Mouse (Mus musculus) megakaryocyte, embryonic 14.5 days (primary cell): ENCODE data around the gene Mtf1. TPM values are rescaled to one million over a fixed set of nuclear protein-coding genes. Genes with fewer than 3 reads are reported as not detected.

Source experiments
- H3K27me3 ChIP-seq: replicated peaks from 2 replicates; pipeline ENCODE3; 2012; ENCODE audit warnings: inconsistent platforms
- H3K36me3 ChIP-seq: replicated peaks from 2 replicates; pipeline ENCODE3; 2012; ENCODE audit warnings: low read length, inconsistent platforms, mixed read lengths
- H3K4me1 ChIP-seq: 2 replicates; pipeline ENCODE4 v1.6.1; 2012; ENCODE audit warnings: inconsistent platforms
- H3K4me3 ChIP-seq: replicated peaks from 2 replicates; pipeline ENCODE3; 2012; ENCODE audit warnings: moderate library complexity, mild to moderate bottlenecking, inconsistent platforms
- H3K9me3 ChIP-seq: 2 replicates; pipeline ENCODE4 v1.6.1; 2012; ENCODE audit warnings: inconsistent platforms
- FLI1 ChIP-seq: IDR thresholded peaks from 2 replicates; pipeline ENCODE4 v1.6.1; 2012; ENCODE audit warnings: low read length, inconsistent platforms, mixed read lengths
- GATA1 ChIP-seq: IDR thresholded peaks from 3 replicates; pipeline ENCODE4 v1.6.1; 2012; ENCODE audit warnings: mixed read lengths, low read length, inconsistent platforms, borderline replicate concordance
- polyA plus RNA-seq: library from polyadenylated mRNA; stranded (reverse); fragments of >175 nt; gene quantifications from 2 replicates; pipeline ENCODE4 v1.2.3, GENCODE M21; 2012; ENCODE audit warnings: low replicate concordance; ENCODE audit not compliant: insufficient read depth

Mtf1 gene
- polyA plus RNA-seq, 1 experiment: 15.2 TPM

DNA sequence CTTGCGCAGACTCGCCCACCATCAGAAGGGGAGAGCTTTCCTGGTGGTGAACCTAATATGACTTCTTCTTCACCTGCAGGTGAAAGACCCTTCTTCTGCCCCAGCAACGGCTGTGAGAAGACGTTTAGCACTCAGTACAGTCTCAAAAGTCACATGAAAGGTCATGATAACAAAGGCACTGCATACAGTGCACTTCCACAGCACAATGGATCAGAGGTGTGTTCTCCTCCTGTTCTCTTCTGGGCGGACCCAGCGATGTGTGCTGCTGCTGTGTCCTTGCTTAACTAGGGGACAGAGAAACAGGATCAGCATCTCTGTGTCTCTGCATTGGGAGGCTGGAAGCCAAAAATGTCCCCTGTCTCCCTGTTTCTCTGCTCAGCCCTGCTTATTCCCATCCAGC is 23.1 kb downstream of the Mtf1 start:
- peaks cover 3% of the 10 kb centered on the region; the same call in 1 of the 2 replicates for H3K4me1 ChIP-seq
- H3K9me3 ChIP-seq: no peaks in the 10 kb centered on the region
- no peak overlapping the region for H3K4me3 ChIP-seq
- H3K27me3 ChIP-seq: no peaks in the 10 kb centered on the region
- TF ChIP-seq FLI1 (no peak), GATA1 (no peak)
- peaks cover 98% of the 10 kb centered on the region for H3K36me3 ChIP-seq

DNA sequence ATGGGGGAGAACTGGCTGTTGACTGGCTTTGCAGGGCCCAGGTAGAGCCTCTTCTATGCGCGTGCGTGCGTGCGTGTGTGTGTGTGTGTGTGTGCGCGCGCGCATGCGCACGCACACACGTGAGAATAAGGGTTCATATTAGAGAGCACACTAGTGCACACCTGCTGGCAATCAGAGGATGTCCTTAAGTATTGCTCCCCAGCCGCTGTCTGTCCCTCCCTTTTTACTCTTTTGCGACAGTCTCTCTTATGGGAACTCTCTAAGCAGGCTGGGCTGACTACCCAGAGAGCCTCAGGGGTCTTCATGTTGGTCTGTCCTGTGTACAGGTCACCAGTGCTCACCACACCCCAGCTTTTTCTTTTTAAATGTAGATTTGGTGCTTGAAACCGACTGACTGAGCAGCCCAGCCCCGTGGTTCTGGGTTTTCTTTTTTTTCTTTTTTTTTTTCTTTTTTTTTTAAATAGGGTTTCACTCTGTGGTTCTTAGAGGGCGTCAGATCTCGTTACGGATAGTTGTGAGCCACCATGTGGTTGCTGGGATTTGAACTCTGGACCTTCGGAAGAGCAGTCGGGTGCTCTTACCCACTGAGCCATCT is 23.6 kb downstream of the Mtf1 start:
- no peak overlapping the region for H3K4me3 ChIP-seq
- TF ChIP-seq FLI1 (no peak), GATA1 (no peak)
- no peaks in the 10 kb centered on the region for H3K9me3 ChIP-seq
- no peaks in the 10 kb centered on the region for H3K27me3 ChIP-seq
- peaks cover 98% of the 10 kb centered on the region for H3K36me3 ChIP-seq
- H3K4me1 ChIP-seq: no peaks in the 10 kb centered on the region

DNA sequence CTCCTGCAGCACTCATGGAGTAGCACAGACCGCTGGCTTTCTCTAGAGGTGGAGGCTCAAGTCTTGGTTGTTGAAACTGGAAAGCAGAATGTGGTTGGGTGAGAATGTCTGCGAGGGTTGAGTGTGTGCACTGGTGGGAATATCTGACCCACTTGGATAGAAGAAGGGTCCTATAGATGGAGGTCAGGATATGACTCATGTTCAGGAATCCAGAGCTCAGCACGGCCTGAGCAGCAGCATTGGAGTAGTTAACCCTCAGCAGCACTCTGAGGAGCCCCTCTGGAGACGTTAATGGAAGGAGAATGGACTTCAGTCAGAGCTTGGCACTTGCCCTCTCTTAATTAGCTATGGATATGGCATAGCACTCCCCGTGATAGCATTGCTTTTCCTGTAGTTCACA is 27.8 kb downstream of the Mtf1 start:
- Histone ChIP-seq H3K36me3 (peaks cover 96% of the 10 kb centered on the region), H3K9me3 (no peaks in the 10 kb centered on the region), H3K27me3 (no peaks in the 10 kb centered on the region), H3K4me3 (no peak overlapping the region), H3K4me1 (0 out of 2 replicates have a peak, but pooled peaks cover 3% of the 10 kb centered on the region)
- TF ChIP-seq GATA1: no peak

DNA sequence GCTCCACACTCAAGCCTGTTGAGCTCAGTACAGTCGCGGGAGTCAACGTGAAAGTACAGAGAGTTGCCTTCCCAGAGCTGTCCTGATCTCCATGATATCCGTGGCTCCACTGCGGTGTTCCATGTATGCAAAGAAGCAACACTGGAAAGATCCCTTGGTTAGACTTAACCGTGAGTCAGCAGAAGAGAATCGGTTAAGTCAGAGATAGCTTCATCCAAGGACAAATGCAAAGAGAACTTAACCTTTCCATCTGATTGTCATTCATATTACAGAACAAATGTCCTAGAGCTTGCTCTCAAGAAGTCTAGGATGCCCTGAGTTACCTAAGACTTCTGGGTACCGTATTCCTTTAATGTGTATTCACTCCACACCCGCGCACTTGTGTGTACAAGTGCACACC is 30.9 kb downstream of the Mtf1 start:
- H3K36me3 ChIP-seq: peaks cover 96% of the 10 kb centered on the region
- H3K9me3 ChIP-seq: no peaks in the 10 kb centered on the region
- TF ChIP-seq GATA1: no peak
- no peak for TF ChIP-seq FLI1
- H3K4me3 ChIP-seq: no peak overlapping the region
- no peaks in the 10 kb centered on the region for H3K27me3 ChIP-seq
- H3K4me1 ChIP-seq: 0 out of 2 replicates have a peak, but pooled peaks cover 3% of the 10 kb centered on the region

DNA sequence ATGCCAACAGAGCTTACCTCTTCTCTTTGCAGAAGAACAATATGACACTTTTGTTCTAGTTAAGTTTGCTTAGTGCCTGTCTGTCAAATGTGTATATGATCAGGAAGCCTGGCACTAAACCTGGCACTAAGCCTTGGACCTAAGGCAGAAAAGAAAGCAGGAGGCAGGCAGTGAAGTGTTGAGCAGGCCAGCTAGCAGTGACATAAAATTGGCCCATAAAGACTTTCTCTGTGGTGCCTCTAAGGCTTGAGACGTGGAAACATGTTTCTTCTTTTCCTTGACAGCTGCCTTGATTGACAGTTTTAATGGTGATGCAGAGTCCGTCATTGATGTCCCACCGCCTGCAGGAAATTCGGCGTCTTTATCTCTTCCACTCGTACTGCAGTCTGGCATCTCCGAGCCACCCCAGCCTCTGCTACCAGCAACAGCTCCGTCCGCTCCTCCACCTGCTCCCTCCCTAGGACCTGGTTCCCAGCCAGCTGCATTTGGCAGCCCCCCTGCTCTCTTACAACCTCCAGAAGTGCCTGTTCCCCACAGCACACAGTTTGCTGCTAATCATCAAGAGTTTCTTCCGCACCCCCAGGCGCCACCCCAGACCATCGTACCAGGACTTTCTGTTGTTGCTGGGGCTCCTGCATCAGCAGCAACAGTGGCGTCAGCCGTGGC is 36.3 kb downstream of the Mtf1 start:
- peaks cover 5% of the 10 kb centered on the region; the same call in 1 of the 2 replicates for H3K9me3 ChIP-seq
- no peak overlapping the region for H3K4me3 ChIP-seq
- H3K27me3 ChIP-seq: no peaks in the 10 kb centered on the region
- TF ChIP-seq GATA1 (no peak), FLI1 (no peak)
- H3K36me3 ChIP-seq: peaks cover 97% of the 10 kb centered on the region
- peaks cover 3% of the 10 kb centered on the region; the same call in 1 of the 2 replicates for H3K4me1 ChIP-seq

DNA sequence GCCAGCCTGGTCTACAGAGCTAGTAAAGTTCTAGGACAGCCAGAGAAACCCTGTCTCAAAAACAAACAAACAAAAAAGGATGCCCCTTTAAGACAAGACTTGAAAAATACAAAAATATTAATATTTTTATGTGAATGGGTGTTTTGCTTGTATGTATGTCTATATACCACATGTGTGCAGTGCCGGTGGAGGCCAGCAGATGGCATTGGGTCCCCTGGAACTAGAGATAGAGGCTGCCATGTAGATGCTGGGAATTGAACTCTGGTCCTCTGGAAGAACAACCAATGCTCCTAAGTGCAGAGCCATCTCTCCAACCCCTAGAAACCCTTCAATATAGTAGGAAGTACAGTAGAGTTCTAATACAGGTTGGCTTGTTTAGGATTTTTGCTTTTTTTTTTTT is 39.1 kb downstream of the Mtf1 start:
- peaks cover 98% of the 10 kb centered on the region for H3K36me3 ChIP-seq
- TF ChIP-seq FLI1 (no peak), GATA1 (no peak)
- H3K4me1 ChIP-seq: peaks cover 17% of the 10 kb centered on the region
- peaks cover 5% of the 10 kb centered on the region; the same call in 1 of the 2 replicates for H3K9me3 ChIP-seq
- H3K4me3 ChIP-seq: no peak overlapping the region
- H3K27me3 ChIP-seq: no peaks in the 10 kb centered on the region

DNA sequence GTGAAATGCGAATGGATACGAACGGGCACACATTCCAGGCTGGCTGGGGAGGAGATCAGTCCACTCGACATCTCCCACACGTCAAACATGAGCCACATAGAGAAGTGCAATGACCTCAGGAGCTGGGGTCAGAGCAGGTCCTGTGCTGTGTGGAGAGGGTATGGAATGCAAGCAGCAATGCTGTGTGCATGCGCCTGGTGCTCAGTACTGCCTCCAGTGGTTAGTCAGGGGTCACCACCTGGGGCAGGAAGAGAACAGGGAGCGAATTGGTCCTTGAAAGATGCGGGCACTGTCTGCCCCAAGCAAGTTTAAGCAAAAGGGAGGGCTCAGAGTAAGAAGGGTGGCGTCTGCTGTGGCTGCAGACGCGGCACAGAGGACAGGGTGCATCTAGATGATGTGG is 41.6 kb downstream of the Mtf1 start:
- peak overlapping the region; percentile 1 for H3K4me3 ChIP-seq
- peaks cover 40% of the 10 kb centered on the region for H3K4me1 ChIP-seq
- H3K9me3 ChIP-seq: peaks cover 5% of the 10 kb centered on the region; the same call in 1 of the 2 replicates
- no peak for TF ChIP-seq GATA1
- TF ChIP-seq FLI1: no peak
- H3K27me3 ChIP-seq: no peaks in the 10 kb centered on the region
- H3K36me3 ChIP-seq: peaks cover 89% of the 10 kb centered on the region

DNA sequence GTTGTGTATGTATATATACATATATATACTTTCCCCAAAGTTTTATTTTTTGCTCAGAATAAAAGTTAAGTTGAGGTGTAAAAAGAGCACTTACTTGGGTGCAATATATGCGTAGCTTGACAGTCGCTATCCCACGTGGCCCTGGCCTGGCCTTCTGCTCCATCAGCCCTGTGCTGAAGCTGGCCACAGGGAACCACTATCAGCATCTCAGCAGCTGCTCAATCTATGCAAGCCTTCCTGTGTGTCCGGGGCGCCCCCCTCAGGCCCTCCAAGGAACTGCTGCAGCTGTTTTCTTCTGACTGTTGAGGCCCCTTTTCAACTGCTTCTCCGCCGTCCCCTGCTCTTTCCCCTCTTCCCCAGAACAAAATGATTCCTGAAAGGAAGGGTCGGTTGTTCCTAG is 45.7 kb downstream of the Mtf1 start:
- H3K4me1 ChIP-seq: peaks cover 64% of the 10 kb centered on the region
- H3K9me3 ChIP-seq: no peaks in the 10 kb centered on the region
- H3K36me3 ChIP-seq: peaks cover 57% of the 10 kb centered on the region
- TF ChIP-seq GATA1: peak; percentile 3; the same call in 1 of the 3 replicates
- TF ChIP-seq FLI1: no peak
- no peaks in the 10 kb centered on the region for H3K27me3 ChIP-seq
- H3K4me3 ChIP-seq: peak overlapping the region; percentile 56

DNA sequence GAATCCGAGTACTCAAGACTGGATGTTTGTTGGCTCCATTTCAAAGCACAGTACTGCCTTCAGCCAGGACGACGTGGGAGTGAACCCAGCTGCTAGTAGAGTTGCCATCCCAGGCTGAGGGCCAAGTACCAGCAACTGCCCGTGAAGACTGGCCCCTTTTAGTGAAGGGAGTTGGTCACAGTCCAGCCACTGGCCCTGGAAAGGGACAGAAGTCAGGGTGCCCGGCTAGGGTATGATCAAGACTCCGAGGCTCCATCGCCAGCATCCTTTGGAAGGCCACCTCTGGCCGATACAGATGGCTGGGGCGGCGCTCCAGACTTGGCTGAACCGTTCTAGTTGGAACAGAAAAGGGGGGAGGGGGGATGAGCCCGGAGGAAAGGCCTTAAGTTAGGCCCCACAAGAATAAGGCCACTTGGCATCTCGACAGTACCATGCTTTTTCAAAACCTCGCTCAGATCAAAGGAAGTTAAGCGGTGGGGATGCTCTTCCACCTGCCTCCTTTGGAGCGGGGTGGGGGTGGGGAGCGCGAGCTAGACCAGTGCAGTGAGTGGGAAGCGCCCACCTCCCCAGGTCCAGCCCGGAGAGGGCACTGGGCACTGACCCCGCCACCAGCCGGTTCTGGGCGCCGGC is 47.8 kb downstream of the Mtf1 start:
- no peaks in the 10 kb centered on the region for H3K9me3 ChIP-seq
- no peak for TF ChIP-seq GATA1
- TF ChIP-seq FLI1: no peak
- peaks cover 70% of the 10 kb centered on the region for H3K4me1 ChIP-seq
- H3K36me3 ChIP-seq: peaks cover 57% of the 10 kb centered on the region
- H3K27me3 ChIP-seq: no peaks in the 10 kb centered on the region
- H3K4me3 ChIP-seq: peak overlapping the region; percentile 96
